Mouse (Mus musculus): ENCODE data around the gene Rapgef4.

Gene Rapgef4

GRCm38 (mm10) chr2:72223479-72223878 lies 242.4 kb downstream of the Rapgef4 start:
- in situ Hi-C loops (cut with MboI; ENCODE audit: low sequenced_read_pairs), result no loop called here

- in situ Hi-C loops (cut with MboI; ENCODE audit: low sequenced_read_pairs), result loop anchor here (25.0 kb wide), 1 partner anchor 1061 kb away; no protein-coding TSS in a partner anchor
Measured at GRCm38 (mm10) chr2:72226006-72226405, 245.0 kb downstream of the Rapgef4 start.

- in situ Hi-C loops (cut with MboI; ENCODE audit: low sequenced_read_pairs), result loop anchor here (25.0 kb wide), 1 partner anchor 1060 kb away; no protein-coding TSS in a partner anchor
Measured at GRCm38 (mm10) chr2:72227416-72227815, 246.4 kb downstream of the Rapgef4 start.

GRCm38 (mm10) chr2:72228881-72229280 lies 247.8 kb downstream of the Rapgef4 start:
- in situ Hi-C loops (cut with MboI; ENCODE audit: low sequenced_read_pairs), result loop anchor here (25.0 kb wide), 1 partner anchor 1058 kb away; no protein-coding TSS in a partner anchor

- in situ Hi-C loops (cut with MboI; ENCODE audit: low sequenced_read_pairs), result loop anchor here (25.0 kb wide), 1 partner anchor 1057 kb away; no protein-coding TSS in a partner anchor
Measured at GRCm38 (mm10) chr2:72230545-72230944, 249.5 kb downstream of the Rapgef4 start.

GRCm38 (mm10) chr2:72234085-72234484 lies 253.0 kb downstream of the Rapgef4 start:
- in situ Hi-C loops (cut with MboI; ENCODE audit: low sequenced_read_pairs), result loop anchor here (25.0 kb wide), 1 partner anchor 1053 kb away; no protein-coding TSS in a partner anchor

- in situ Hi-C loops (cut with MboI; ENCODE audit: low sequenced_read_pairs), result loop anchor here (25.0 kb wide), 1 partner anchor 1052 kb away; no protein-coding TSS in a partner anchor
Measured at GRCm38 (mm10) chr2:72234943-72235342, 253.9 kb downstream of the Rapgef4 start.

- in situ Hi-C loops (cut with MboI; ENCODE audit: low sequenced_read_pairs), result loop anchor here (25.0 kb wide), 1 partner anchor 1052 kb away; no protein-coding TSS in a partner anchor
Measured at GRCm38 (mm10) chr2:72235361-72235901, 254.4 kb downstream of the Rapgef4 start.

GRCm38 (mm10) chr2:72238421-72238820 lies 257.4 kb downstream of the Rapgef4 start:
- in situ Hi-C loops (cut with MboI; ENCODE audit: low sequenced_read_pairs), result loop anchor here (25.0 kb wide), 1 partner anchor 1049 kb away; no protein-coding TSS in a partner anchor

GRCm38 (mm10) chr2:72238925-72239324 lies 257.9 kb downstream of the Rapgef4 start:
- in situ Hi-C loops (cut with MboI; ENCODE audit: low sequenced_read_pairs), result loop anchor here (25.0 kb wide), 1 partner anchor 1048 kb away; no protein-coding TSS in a partner anchor

- in situ Hi-C loops (cut with MboI; ENCODE audit: low sequenced_read_pairs), result loop anchor here (25.0 kb wide), 1 partner anchor 1048 kb away; no protein-coding TSS in a partner anchor
Measured at GRCm38 (mm10) chr2:72239456-72239855, 258.4 kb downstream of the Rapgef4 start.

- in situ Hi-C loops (cut with MboI; ENCODE audit: low sequenced_read_pairs), result loop anchor here (25.0 kb wide), 1 partner anchor 1047 kb away; no protein-coding TSS in a partner anchor
Measured at GRCm38 (mm10) chr2:72239993-72240392, 259.0 kb downstream of the Rapgef4 start.

- in situ Hi-C loops (cut with MboI; ENCODE audit: low sequenced_read_pairs), result loop anchor here (25.0 kb wide), 1 partner anchor 1047 kb away; no protein-coding TSS in a partner anchor
Measured at GRCm38 (mm10) chr2:72240691-72241090, 259.7 kb downstream of the Rapgef4 start.

- in situ Hi-C loops (cut with MboI; ENCODE audit: low sequenced_read_pairs), result loop anchor here (25.0 kb wide), 1 partner anchor 1045 kb away; no protein-coding TSS in a partner anchor
Measured at GRCm38 (mm10) chr2:72241714-72242472, 260.9 kb downstream of the Rapgef4 start.

GRCm38 (mm10) chr2:72242910-72243675 lies 262.1 kb downstream of the Rapgef4 start:
- in situ Hi-C loops (cut with MboI; ENCODE audit: low sequenced_read_pairs), result loop anchor here (25.0 kb wide), 1 partner anchor 1044 kb away; no protein-coding TSS in a partner anchor

- in situ Hi-C loops (cut with MboI; ENCODE audit: low sequenced_read_pairs), result loop anchor here (25.0 kb wide), 1 partner anchor 1042 kb away; no protein-coding TSS in a partner anchor
Measured at GRCm38 (mm10) chr2:72245631-72246030, 264.6 kb downstream of the Rapgef4 start.

- in situ Hi-C loops (cut with MboI; ENCODE audit: low sequenced_read_pairs), result loop anchor here (25.0 kb wide), 1 partner anchor 1041 kb away; no protein-coding TSS in a partner anchor
Measured at GRCm38 (mm10) chr2:72246376-72246775, 265.3 kb downstream of the Rapgef4 start.

- in situ Hi-C loops (cut with MboI; ENCODE audit: low sequenced_read_pairs), result loop anchor here (25.0 kb wide), 1 partner anchor 1039 kb away; no protein-coding TSS in a partner anchor
Measured at GRCm38 (mm10) chr2:72247819-72248218, 266.8 kb downstream of the Rapgef4 start.

- in situ Hi-C loops (cut with MboI; ENCODE audit: low sequenced_read_pairs), result no loop called here
Measured at GRCm38 (mm10) chr2:72252510-72253505, 271.8 kb downstream of the Rapgef4 start.

Data from CH12F3 (cell line).